Mouse (Mus musculus) Patski (cell line): Measurements from ENCODE around the gene 1600002K03Rik. TPM values are rescaled to one million over a fixed set of nuclear protein-coding genes. Genes with fewer than 3 reads are reported as not detected.

ENCODE experiments used
- ATAC-seq: fragments of 100-300 bp; one replicate; pipeline ENCODE4 v1.8.0; 2021
- CTCF ChIA-PET: fragments of 350-600 bp; sonication (Branson Sonifier 250); formaldehyde crosslinking; loops from one replicate; lab custom pipeline; 2022; ENCODE audit warnings: inconsistent platforms; lab: Charles Lee
- POLR2A ChIA-PET: fragments of 350-600 bp; sonication (Branson Sonifier 250); formaldehyde crosslinking; loops from one replicate; lab custom pipeline; 2022; ENCODE audit warnings: antibody characterized with exemption, inconsistent platforms; lab: Charles Lee
- DNase-seq: peaks from one replicate; pipeline ENCODE4 v3.0.0-alpha.2; 2011; ENCODE audit warnings: low read depth, low spot score
- H3K27me3 ChIP-seq: fragments of 371-371 bp; one replicate; pipeline ENCODE4 v1.5.1; 2021
- CTCF ChIP-seq: fragments of 100-300 bp; IDR thresholded peaks from one replicate; pipeline ENCODE4 v1.5.1; 2021
- in situ Hi-C: fragments of 300-500 bp; cut with MboI; formaldehyde crosslinking; loops from 3 replicates; pipeline ENCODE4 v1.11.1; 2018; ENCODE audit warnings: low pct_unique_long_range_greater_than_20kb, mixed read lengths
- polyA plus RNA-seq: library from polyadenylated mRNA; unstranded; gene quantifications from one replicate; pipeline ENCODE4 v1.2.3, GENCODE M21; 2021

1600002K03Rik gene
- polyA plus RNA-seq, 1 experiment from 2014 or later, result 7.9 TPM

GRCm38 (mm10) chr10:80158307-80158986 lies 14.3 kb upstream of the 1600002K03Rik start:
- in situ Hi-C loops, result no loop called here
- ChIA-PET CTCF (interaction anchor here (1.4 kb wide), 1 partner anchor 13 kb away, joined by 5 read pairs; no protein-coding TSS in a partner anchor), POLR2A (interaction anchor here (0.6 to 11.6 kb wide), 4 partner anchors 8 to 233 kb away, joined by 3 to 191 read pairs (median 4); partner anchors contain the start of gene Midn)
- TF ChIP-seq CTCF, result no peak
- no peak for ATAC-seq
- DNase-seq, result no peak
- H3K27me3 ChIP-seq, result no peaks in the 10 kb centered on the region

- in situ Hi-C loops, result no loop called here
- POLR2A ChIA-PET, result interaction anchor here (1.1 to 11.6 kb wide), 2 partner anchors 9 kb away, joined by 3 to 191 read pairs; partner anchors contain the start of gene Midn
These were observed 13.7 kb upstream of the 1600002K03Rik start for GRCm38 (mm10) chr10:80159021-80159560.

DNA sequence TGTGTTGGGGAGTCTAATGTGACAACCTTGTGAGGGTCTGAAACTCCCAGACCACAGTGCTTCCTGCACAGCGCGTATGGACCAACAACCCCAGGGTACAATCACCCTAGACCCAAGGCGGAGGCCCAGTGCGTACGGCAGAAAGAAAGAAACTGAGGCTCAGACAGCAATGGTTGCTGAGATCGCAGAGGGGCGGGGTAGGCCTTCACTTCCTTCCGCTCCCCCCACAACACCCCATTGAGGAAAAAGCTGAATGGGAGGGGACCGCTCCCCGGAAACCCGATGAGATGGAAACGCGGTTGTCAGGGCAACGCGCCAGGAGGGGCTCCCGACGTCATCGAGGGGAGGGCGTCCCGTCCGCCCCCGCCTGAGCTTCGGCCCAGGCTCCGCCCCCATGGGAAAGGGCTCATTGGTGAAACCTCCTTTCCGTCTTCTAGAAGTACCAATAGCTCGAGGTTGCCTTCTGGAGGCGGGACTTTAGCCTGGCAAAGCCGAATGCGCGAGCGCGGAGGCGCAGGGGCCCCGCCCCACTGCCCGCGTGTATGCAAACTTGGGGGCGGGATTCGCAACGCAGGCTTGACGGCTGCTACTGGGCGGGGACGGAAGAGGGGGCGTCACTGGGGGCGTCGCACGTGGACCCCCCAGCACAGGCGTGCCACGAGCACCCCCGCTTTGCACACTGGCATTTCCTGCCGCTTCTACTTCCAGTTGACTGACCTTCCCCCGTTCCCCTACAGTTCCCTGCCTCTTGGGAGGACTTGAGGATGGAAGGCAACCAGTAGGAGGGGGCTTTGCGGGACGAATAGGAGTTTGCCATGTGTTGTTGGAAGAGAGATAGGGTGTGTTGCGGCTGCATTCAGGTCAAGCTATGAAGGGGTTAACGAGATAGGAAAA lies 12.9 kb upstream of the 1600002K03Rik start:
- DNase-seq (peak; percentile 97), ATAC-seq (peak; percentile 44)
- TF ChIP-seq CTCF, result no peak
- ChIA-PET CTCF (interaction anchor here (1.0 to 1.4 kb wide), 3 partner anchors 9 to 98 kb away, joined by 3 to 5 read pairs (median 3); no protein-coding TSS in a partner anchor), POLR2A (interaction anchor here (11.6 kb wide), 1 partner anchor 10 kb away, joined by 191 read pairs; the partner anchor contains the start of gene Midn)
- no peaks in the 10 kb centered on the region for H3K27me3 ChIP-seq
- in situ Hi-C loops, result no loop called here

More at GRCm38 (mm10) chr10:80159021-80159560, 13.7 kb upstream of the 1600002K03Rik start:
- no peaks in the 10 kb centered on the region for H3K27me3 ChIP-seq
- ATAC-seq (no peak), DNase-seq (no peak)
- CTCF ChIA-PET, result interaction anchor here (1.4 kb wide), 1 partner anchor 14 kb away, joined by 5 read pairs; no protein-coding TSS in a partner anchor
- TF ChIP-seq CTCF, result no peak

- ChIA-PET POLR2A (interaction anchor here (11.6 kb wide), 1 partner anchor 11 kb away, joined by 191 read pairs; the partner anchor contains the start of gene Midn), CTCF (interaction anchor here (1.0 to 1.7 kb wide), 4 partner anchors 8 to 99 kb away, joined by 3 to 6 read pairs (median 3); partner anchors contain the start of gene Cbarp)
- no peak for TF ChIP-seq CTCF
- ATAC-seq, result peak; percentile 24
- in situ Hi-C loops, result no loop called here
- DNase-seq, result peak; percentile 96
- no peaks in the 10 kb centered on the region for H3K27me3 ChIP-seq
These were observed 12.0 kb upstream of the 1600002K03Rik start for GRCm38 (mm10) chr10:80160455-80161371.

DNA sequence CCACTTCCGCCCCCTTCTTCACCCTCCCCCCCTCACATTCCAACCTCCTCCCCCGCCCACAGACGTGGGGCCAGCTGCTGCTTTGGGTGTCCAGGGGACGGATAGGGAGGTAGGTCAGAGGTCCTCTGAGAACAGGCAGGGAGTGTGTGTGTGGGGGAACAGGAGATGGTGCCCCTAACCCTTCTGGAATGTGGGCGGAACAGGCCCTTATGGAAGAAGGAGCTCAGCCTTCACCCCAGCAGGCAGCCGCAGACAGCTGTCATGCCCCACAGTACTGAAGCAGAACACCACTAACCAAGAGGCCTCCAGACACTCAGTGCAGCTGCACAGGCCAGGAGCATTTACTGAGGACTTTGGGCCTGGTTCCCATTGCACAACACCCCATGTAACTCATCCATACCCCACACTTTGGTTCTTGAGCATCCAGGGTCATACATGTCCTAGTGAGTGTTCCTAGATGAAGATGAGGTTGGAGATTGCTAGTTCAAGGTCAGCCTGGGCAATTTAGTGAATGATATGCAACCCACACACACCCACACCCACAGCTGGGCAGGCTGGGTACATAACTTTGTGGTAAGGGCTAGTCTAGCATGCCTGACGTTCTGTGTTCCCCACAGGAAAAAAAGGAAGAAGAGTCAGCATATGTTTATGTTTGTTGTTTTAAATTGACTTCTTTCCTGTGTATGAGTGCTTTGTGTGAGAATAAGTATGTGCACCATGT lies 11.1 kb upstream of the 1600002K03Rik start:
- H3K27me3 ChIP-seq, result no peaks in the 10 kb centered on the region
- ATAC-seq, result peak; percentile 3
- in situ Hi-C loops, result no loop called here
- peak; percentile 77 for DNase-seq
- ChIA-PET POLR2A (interaction anchor here (0.6 to 11.6 kb wide), 2 partner anchors 12 to 215 kb away, joined by 3 to 191 read pairs; partner anchors contain the start of gene Midn), CTCF (interaction anchor here (1.1 to 1.7 kb wide), 2 partner anchors 8 to 21 kb away, joined by 3 to 6 read pairs; partner anchors contain the start of gene Cbarp)
- no peak for TF ChIP-seq CTCF

GRCm38 (mm10) chr10:80162243-80162608 lies 10.5 kb upstream of the 1600002K03Rik start:
- in situ Hi-C loops, result no loop called here
- no peaks in the 10 kb centered on the region for H3K27me3 ChIP-seq
- POLR2A ChIA-PET, result interaction anchor here (0.6 to 11.6 kb wide), 2 partner anchors 12 to 216 kb away, joined by 3 to 191 read pairs; partner anchors contain the start of gene Midn
- TF ChIP-seq CTCF, result no peak
- ATAC-seq (no peak), DNase-seq (no peak)
- CTCF ChIA-PET, result interaction anchor here (1.1 to 1.7 kb wide), 2 partner anchors 9 to 21 kb away, joined by 3 to 6 read pairs; partner anchors contain the start of gene Cbarp

DNA sequence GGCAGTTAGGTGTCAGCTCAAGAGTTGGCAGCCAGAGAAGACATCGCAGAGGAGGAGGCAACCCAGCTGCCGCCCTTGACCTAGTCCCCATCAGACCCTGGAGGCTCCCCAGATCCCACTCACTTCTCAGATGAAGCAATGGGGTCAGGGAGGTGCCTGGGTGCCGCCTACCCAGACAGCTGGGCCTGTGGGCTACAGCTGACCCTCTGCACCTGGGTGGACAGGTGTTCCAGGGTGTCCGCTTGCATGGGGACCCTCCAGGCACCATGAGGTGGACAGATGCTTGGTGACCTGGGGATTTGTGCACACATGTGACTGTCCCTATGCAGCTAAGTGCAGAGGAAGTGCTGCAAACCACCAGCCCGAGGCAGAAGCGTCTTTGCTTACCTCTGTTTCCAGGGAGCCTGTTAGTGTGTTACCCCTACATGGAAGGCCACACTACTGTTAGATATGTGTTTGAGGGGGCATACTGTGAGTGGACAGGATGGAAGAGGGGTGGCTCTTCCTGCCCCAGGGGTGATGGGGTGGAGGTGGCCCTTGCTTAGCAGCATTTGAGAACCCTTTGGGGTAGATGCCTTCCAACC lies 9.9 kb upstream of the 1600002K03Rik start:
- H3K27me3 ChIP-seq, result no peaks in the 10 kb centered on the region
- no peak for TF ChIP-seq CTCF
- ATAC-seq (no peak), DNase-seq (no peak)
- in situ Hi-C loops, result no loop called here
- ChIA-PET CTCF (no interaction called here), POLR2A (interaction anchor here (11.6 kb wide), 1 partner anchor 13 kb away, joined by 191 read pairs; the partner anchor contains the start of gene Midn)

DNA sequence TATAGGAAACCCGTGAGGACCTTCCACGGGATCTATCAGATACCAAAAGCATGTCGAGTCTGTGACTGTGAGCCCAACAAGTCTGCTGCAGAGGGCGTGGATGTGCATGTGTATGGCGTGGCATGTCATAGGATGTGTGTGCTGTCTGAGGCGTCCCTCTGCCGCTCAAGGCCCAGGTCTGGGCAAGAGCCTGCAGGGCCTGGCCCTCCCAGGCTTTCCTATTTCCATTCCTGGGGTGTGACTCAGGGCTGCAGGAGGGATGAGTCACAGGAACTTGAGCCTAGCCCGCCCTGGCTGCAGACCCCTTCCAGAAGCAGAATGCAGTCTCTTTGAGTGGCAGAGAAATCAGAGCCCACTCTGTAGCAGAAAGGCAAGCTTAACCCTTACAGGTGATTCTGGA lies 9.0 kb upstream of the 1600002K03Rik start:
- CTCF ChIA-PET, result interaction anchor here (3.5 to 4.4 kb wide), 2 partner anchors 10 to 19 kb away, joined by 58 to 69 read pairs; no protein-coding TSS in a partner anchor
- POLR2A ChIA-PET, result interaction anchor here (0.6 to 11.6 kb wide), 2 partner anchors 14 to 172 kb away, joined by 3 to 191 read pairs; partner anchors contain the start of gene Midn
- peak; percentile 76 for DNase-seq
- in situ Hi-C loops, result no loop called here
- no peaks in the 10 kb centered on the region for H3K27me3 ChIP-seq
- ATAC-seq, result no peak
- TF ChIP-seq CTCF, result no peak
